Mouse (Mus musculus) megakaryocyte-erythroid progenitor cell, adult 5-6 weeks (primary cell): ENCODE results near the gene Olfr64. TPM values are rescaled to one million over a fixed set of nuclear protein-coding genes. Genes with fewer than 3 reads are reported as not detected.

Source experiments
- ATAC-seq: replicated peaks from 2 replicates; pipeline ENCODE4 v1.8.0; 2016; ENCODE audit warnings: mild to moderate bottlenecking, inconsistent platforms; ENCODE audit not compliant: severe bottlenecking, poor library complexity, low FRiP score, low TSS enrichment
- total RNA-seq, 2 experiments: library from RNA; stranded (forward) in 1 of 2; stranded (reverse) in 1 of 2; fragments of 200-1000, 215-1000 nt in 1 of 2; fragments of >200 nt in 1 of 2; fragmentation: Nextera tagmentation in 1 of 2; gene quantifications; 2 replicates each; pipeline ENCODE4 v1.2.3; 2014 to 2017

The Olfr64 gene
- total RNA-seq, 2 experiments from 2014 or later = not detected

DNA sequence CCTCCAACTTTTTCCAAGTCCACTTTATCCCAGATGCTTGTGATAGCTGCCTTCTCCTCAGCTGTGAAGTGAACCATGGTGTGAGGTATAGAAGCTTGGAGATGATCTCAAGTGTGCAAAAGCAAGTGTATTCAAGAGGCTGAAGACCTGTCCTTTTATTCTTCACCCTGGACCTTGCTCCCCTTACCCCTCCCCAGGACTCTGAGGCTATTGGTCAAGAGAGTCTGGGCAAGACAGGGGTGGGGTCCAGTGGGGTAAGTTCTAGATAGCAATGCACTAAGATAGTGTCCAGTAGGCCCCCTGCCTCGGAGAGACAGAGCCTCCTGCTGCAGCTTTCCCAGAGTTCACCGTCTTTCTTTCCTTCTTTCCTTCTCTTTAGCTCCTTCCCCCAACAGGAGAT is 51.3 kb downstream of the Olfr64 start, which contains the start of gene Hbb-bh1:
Hbb-bh1 (minus strand) TSS at position 131 of the 400 bp plus-strand sequence.
- no peak for ATAC-seq

DNA sequence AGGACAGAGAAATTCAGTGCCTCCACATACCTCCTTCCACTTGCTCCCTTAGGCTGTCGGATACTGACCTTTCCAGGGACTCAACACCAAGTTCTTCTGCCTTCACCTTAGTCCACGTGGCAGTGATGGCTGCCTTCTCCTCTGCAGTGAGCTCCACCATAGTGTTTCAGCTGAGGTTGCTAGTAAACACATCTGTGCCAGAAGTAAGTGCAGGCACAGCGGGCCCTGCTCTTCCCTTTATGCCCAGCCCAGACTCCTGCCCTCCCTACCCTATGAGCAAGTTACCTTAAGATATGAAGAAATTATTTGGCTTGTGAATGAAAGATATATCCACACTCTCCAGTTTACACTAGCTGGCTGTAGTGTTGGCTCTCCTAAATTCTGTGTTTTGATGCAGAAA is 54.0 kb downstream of the Olfr64 start, which contains the start of gene Hbb-bh2:
Hbb-bh2 (minus strand) TSS at position 253 of the 400 bp plus-strand sequence.
- no peak for ATAC-seq

Other genes with a start within 250 kb of the Olfr64 start
Only the 30 nearest of the 33 such genes appear.
- not detected in 2 replicates for gene Olfr623, start 230.8 kb downstream of the Olfr64 start, total RNA-seq (2014; fragmentation: Nextera tagmentation)
- gene Olfr623, start 230.8 kb downstream of the Olfr64 start, total RNA-seq (2017) = not detected in 2 replicates
- not detected in 2 replicates for gene Olfr624, start 223.3 kb downstream of the Olfr64 start, total RNA-seq (2014; fragmentation: Nextera tagmentation)
- not detected in 2 replicates for gene Olfr624, start 223.3 kb downstream of the Olfr64 start, total RNA-seq (2017)
- gene Olfr625-ps1, start 211.8 kb downstream of the Olfr64 start, total RNA-seq (2014; fragmentation: Nextera tagmentation) = not detected in 2 replicates
- not detected in 2 replicates for gene Olfr625-ps1, start 211.8 kb downstream of the Olfr64 start, total RNA-seq (2017)
- not detected in 2 replicates for gene Olfr243, start 179.8 kb downstream of the Olfr64 start, total RNA-seq (2014; fragmentation: Nextera tagmentation)
- not detected in 2 replicates for gene Olfr243, start 179.8 kb downstream of the Olfr64 start, total RNA-seq (2017)
- not detected in 2 replicates for gene Olfr628, start 164.1 kb downstream of the Olfr64 start, total RNA-seq (2014; fragmentation: Nextera tagmentation)
- gene Olfr628, start 164.1 kb downstream of the Olfr64 start, total RNA-seq (2017) = not detected in 2 replicates
- not detected in 2 replicates for gene Olfr629, start 149.5 kb downstream of the Olfr64 start, total RNA-seq (2014; fragmentation: Nextera tagmentation)
- gene Olfr629, start 149.5 kb downstream of the Olfr64 start, total RNA-seq (2017) = not detected in 2 replicates
- not detected in 2 replicates for gene Olfr630, start 137.2 kb downstream of the Olfr64 start, total RNA-seq (2014; fragmentation: Nextera tagmentation)
- gene Olfr630, start 137.2 kb downstream of the Olfr64 start, total RNA-seq (2017) = not detected in 2 replicates
- not detected in 2 replicates for gene Olfr69, start 122.9 kb downstream of the Olfr64 start, total RNA-seq (2014; fragmentation: Nextera tagmentation)
- gene Olfr69, start 122.9 kb downstream of the Olfr64 start, total RNA-seq (2017) = not detected in 2 replicates
- not detected in 2 replicates for gene Olfr68, start 114.8 kb downstream of the Olfr64 start, total RNA-seq (2014; fragmentation: Nextera tagmentation)
- gene Olfr68, start 114.8 kb downstream of the Olfr64 start, total RNA-seq (2017) = not detected in 2 replicates
- gene Olfr67, start 102.7 kb downstream of the Olfr64 start, total RNA-seq (2014; fragmentation: Nextera tagmentation) = not detected in 2 replicates
- gene Olfr67, start 102.7 kb downstream of the Olfr64 start, total RNA-seq (2017) = not detected in 2 replicates
- 118 and 169 TPM in 2 replicates for gene Hbb-bt, start 80.5 kb downstream of the Olfr64 start, total RNA-seq (2014; fragmentation: Nextera tagmentation)
- gene Hbb-bt, start 80.5 kb downstream of the Olfr64 start, total RNA-seq (2017) = 10.7 and 57.4 TPM in 2 replicates
- 149 and 199 TPM in 2 replicates for gene Hbb-bs, start 66.4 kb downstream of the Olfr64 start, total RNA-seq (2014; fragmentation: Nextera tagmentation)
- 20.1 and 148 TPM in 2 replicates for gene Hbb-bs, start 66.4 kb downstream of the Olfr64 start, total RNA-seq (2017)
- gene Hbb-bh2, start 54.0 kb downstream of the Olfr64 start, total RNA-seq (2014; fragmentation: Nextera tagmentation) = not detected in 2 replicates
- gene Hbb-bh2, start 54.0 kb downstream of the Olfr64 start, total RNA-seq (2017) = not detected in 2 replicates
- not detected in 2 replicates for gene Hbb-bh1, start 51.3 kb downstream of the Olfr64 start, total RNA-seq (2014; fragmentation: Nextera tagmentation)
- not detected in 2 replicates for gene Hbb-bh1, start 51.3 kb downstream of the Olfr64 start, total RNA-seq (2017)
- gene Hbb-y, start 41.3 kb downstream of the Olfr64 start, total RNA-seq (2014; fragmentation: Nextera tagmentation) = not detected in 2 replicates
- not detected in 2 replicates for gene Hbb-y, start 41.3 kb downstream of the Olfr64 start, total RNA-seq (2017)
- gene Olfr66, start 8.2 kb downstream of the Olfr64 start, total RNA-seq (2014; fragmentation: Nextera tagmentation) = not detected in 2 replicates
- gene Olfr66, start 8.2 kb downstream of the Olfr64 start, total RNA-seq (2017) = not detected in 2 replicates
- not detected in 2 replicates for gene Olfr65, start 9.0 kb upstream of the Olfr64 start, total RNA-seq (2014; fragmentation: Nextera tagmentation)
- gene Olfr65, start 9.0 kb upstream of the Olfr64 start, total RNA-seq (2017) = not detected in 2 replicates
- not detected in 2 replicates for gene Olfr631, start 34.3 kb upstream of the Olfr64 start, total RNA-seq (2014; fragmentation: Nextera tagmentation)
- gene Olfr631, start 34.3 kb upstream of the Olfr64 start, total RNA-seq (2017) = not detected in 2 replicates
- gene Olfr632, start 39.9 kb upstream of the Olfr64 start, total RNA-seq (2014; fragmentation: Nextera tagmentation) = not detected in 2 replicates
- gene Olfr632, start 39.9 kb upstream of the Olfr64 start, total RNA-seq (2017) = not detected in 2 replicates
- gene Olfr633, start 50.0 kb upstream of the Olfr64 start, total RNA-seq (2014; fragmentation: Nextera tagmentation) = not detected in 2 replicates
- gene Olfr633, start 50.0 kb upstream of the Olfr64 start, total RNA-seq (2017) = not detected in 2 replicates
- not detected in 2 replicates for gene Olfr635, start 76.7 kb upstream of the Olfr64 start, total RNA-seq (2014; fragmentation: Nextera tagmentation)
- not detected in 2 replicates for gene Olfr635, start 76.7 kb upstream of the Olfr64 start, total RNA-seq (2017)
- not detected in 2 replicates for gene Olfr638, start 104.3 kb upstream of the Olfr64 start, total RNA-seq (2014; fragmentation: Nextera tagmentation)
- not detected in 2 replicates for gene Olfr638, start 104.3 kb upstream of the Olfr64 start, total RNA-seq (2017)
- gene Olfr639, start 122.8 kb upstream of the Olfr64 start, total RNA-seq (2014; fragmentation: Nextera tagmentation) = not detected in 2 replicates
- gene Olfr639, start 122.8 kb upstream of the Olfr64 start, total RNA-seq (2017) = not detected in 2 replicates
- gene Olfr640, start 131.1 kb upstream of the Olfr64 start, total RNA-seq (2014; fragmentation: Nextera tagmentation) = not detected in 2 replicates
- not detected in 2 replicates for gene Olfr640, start 131.1 kb upstream of the Olfr64 start, total RNA-seq (2017)
- gene Olfr641, start 141.0 kb upstream of the Olfr64 start, total RNA-seq (2014; fragmentation: Nextera tagmentation) = not detected in 2 replicates
- gene Olfr641, start 141.0 kb upstream of the Olfr64 start, total RNA-seq (2017) = not detected in 2 replicates
- gene Olfr642, start 158.2 kb upstream of the Olfr64 start, total RNA-seq (2014; fragmentation: Nextera tagmentation) = not detected in 2 replicates
- gene Olfr642, start 158.2 kb upstream of the Olfr64 start, total RNA-seq (2017) = not detected in 2 replicates
- not detected in 2 replicates for gene 4930516K23Rik, start 167.0 kb upstream of the Olfr64 start, total RNA-seq (2014; fragmentation: Nextera tagmentation)
- gene 4930516K23Rik, start 167.0 kb upstream of the Olfr64 start, total RNA-seq (2017) = not detected in 2 replicates
- gene Olfr644, start 177.4 kb upstream of the Olfr64 start, total RNA-seq (2014; fragmentation: Nextera tagmentation) = not detected in 2 replicates
- gene Olfr644, start 177.4 kb upstream of the Olfr64 start, total RNA-seq (2017) = not detected in 2 replicates
- not detected in 2 replicates for gene Olfr645, start 191.0 kb upstream of the Olfr64 start, total RNA-seq (2014; fragmentation: Nextera tagmentation)
- gene Olfr645, start 191.0 kb upstream of the Olfr64 start, total RNA-seq (2017) = not detected in 2 replicates
- gene Olfr646, start 210.4 kb upstream of the Olfr64 start, total RNA-seq (2014; fragmentation: Nextera tagmentation) = not detected in 2 replicates
- not detected in 2 replicates for gene Olfr646, start 210.4 kb upstream of the Olfr64 start, total RNA-seq (2017)